Mouse (Mus musculus): ENCODE measurements around the gene Fktn.

GRCm38 (mm10) chr4:53825821-53826605 lies 112.2 kb downstream of the Fktn start, which contains the start of gene Tmem38b:
- TF ChIP-seq EP300 (IDR thresholded peaks at IDR 0.05; ENCODE audit: insufficient read depth, low read depth, low read length) (no peak), POLR2A (IDR thresholded peaks at IDR 0.05; ENCODE audit: insufficient read depth, low read length) (peak; percentile 63), CTCF (IDR thresholded peaks at IDR 0.05; ENCODE audit: low read depth, low read length) (no peak)

Data from ES-Bruce4 (cell line).